Mouse (Mus musculus) neural tube, embryonic 13.5 days (tissue): ENCODE measurements at regions not wholly inside any gene's neighbourhood (a gene's known extent, or its start where the extent isn't known, plus 50 kb on each side); places are given as distances from the start of the nearest gene placed in this dataset.
A peak's percentile ranks its signal among the peaks of the same experiment; 100 is the strongest.

Source experiments
- ATAC-seq: fragments of 200-750 bp; cut with Nextera tagmentation; 2 replicates; pipeline ENCODE4 v1.8.0; 2017; ENCODE audit warnings: low read depth, mild to moderate bottlenecking, moderate TSS enrichment, moderate library complexity
- H3K27ac ChIP-seq: fragments of 300-500 bp; sonication (generic); replicated peaks from 2 replicates; pipeline ENCODE4 v1.5.1; 2015; ENCODE audit warnings: moderate library complexity, mild to moderate bottlenecking, inconsistent platforms
- H3K27me3 ChIP-seq: fragments of 300-500 bp; sonication (generic); 2 replicates; pipeline ENCODE4 v1.6.1; 2015; ENCODE audit warnings: mild to moderate bottlenecking, inconsistent platforms
- H3K36me3 ChIP-seq: fragments of 300-500 bp; sonication (generic); 2 replicates; pipeline ENCODE4 v1.6.1; 2015; ENCODE audit warnings: mild to moderate bottlenecking, inconsistent platforms
- H3K4me1 ChIP-seq: fragments of 300-500 bp; sonication (generic); replicated peaks from 2 replicates; pipeline ENCODE4 v1.6.1; 2015; ENCODE audit warnings: inconsistent platforms
- H3K4me2 ChIP-seq: fragments of 300-500 bp; sonication (generic); 2 replicates; pipeline ENCODE4 v1.6.1; 2015; ENCODE audit warnings: inconsistent platforms, mild to moderate bottlenecking, moderate library complexity
- H3K4me3 ChIP-seq: fragments of 300-500 bp; sonication (generic); 2 replicates; pipeline ENCODE4 v1.5.1; 2015; ENCODE audit warnings: mild to moderate bottlenecking, inconsistent platforms
- H3K9ac ChIP-seq: fragments of 300-500 bp; sonication (generic); 2 replicates; pipeline ENCODE4 v1.6.1; 2015; ENCODE audit warnings: moderate library complexity, mild to moderate bottlenecking, inconsistent platforms
- H3K9me3 ChIP-seq: fragments of 300-500 bp; sonication (generic); 2 replicates; pipeline ENCODE4 v1.6.1; 2016; ENCODE audit warnings: inconsistent platforms
- WGBS: fragments of 180-500 bp; shearing (Covaris S2); methylation state at CpG from one replicate; pipeline ENCODE4 v1.1.7; 2015; 5-methylcytosine and 5-hydroxymethylcytosine counted together

- no peak for ATAC-seq
- H3K27me3 ChIP-seq: no peaks in the 10 kb centered on the region
- H3K9ac ChIP-seq: no peak overlapping the region
- H3K9me3 ChIP-seq: no peaks in the 10 kb centered on the region
- no peak overlapping the region for H3K4me2 ChIP-seq
- no peaks in the 10 kb centered on the region for H3K36me3 ChIP-seq
- no peak overlapping the region for H3K4me3 ChIP-seq
- no peaks in the 10 kb centered on the region for H3K4me1 ChIP-seq
- H3K27ac ChIP-seq: no peak overlapping the region
- 62% methylated on average over 6 of the region's 6 CpGs for whole genome bisulfite sequencing
Measured at GRCm38 (mm10) chr4:91596619-91597018, 196.0 kb upstream of the Elavl2 start.

GRCm38 (mm10) chr4:91595766-91596165, 195.2 kb upstream of the Elavl2 start:
- no peaks in the 10 kb centered on the region for H3K4me1 ChIP-seq
- H3K9me3 ChIP-seq: no peaks in the 10 kb centered on the region
- H3K4me3 ChIP-seq: no peak overlapping the region
- H3K4me2 ChIP-seq: no peak overlapping the region
- H3K27me3 ChIP-seq: no peaks in the 10 kb centered on the region
- no peak overlapping the region for H3K9ac ChIP-seq
- ATAC-seq: no peak
- no peaks in the 10 kb centered on the region for H3K36me3 ChIP-seq
- WGBS: 61% methylated on average over 8 of the region's 8 CpGs
- H3K27ac ChIP-seq: no peak overlapping the region

- Histone ChIP-seq H3K9me3 (no peaks in the 10 kb centered on the region), H3K4me3 (no peak overlapping the region), H3K4me2 (no peak overlapping the region), H3K4me1 (no peaks in the 10 kb centered on the region), H3K27ac (no peak overlapping the region), H3K36me3 (no peaks in the 10 kb centered on the region), H3K27me3 (no peaks in the 10 kb centered on the region), H3K9ac (no peak overlapping the region)
- 78% methylated on average over 3 of the region's 3 CpGs for WGBS
- no peak for ATAC-seq
Measured at GRCm38 (mm10) chr4:91589779-91590178, 189.2 kb upstream of the Elavl2 start.

- Histone ChIP-seq H3K36me3 (no peaks in the 10 kb centered on the region), H3K9ac (no peak overlapping the region), H3K9me3 (no peaks in the 10 kb centered on the region), H3K27ac (no peak overlapping the region), H3K4me2 (no peak overlapping the region), H3K4me1 (no peaks in the 10 kb centered on the region), H3K27me3 (no peaks in the 10 kb centered on the region), H3K4me3 (no peak overlapping the region)
- ATAC-seq: no peak
- WGBS: 68% methylated on average over 1 of the region's 1 CpGs
Measured at GRCm38 (mm10) chr4:91587541-91588059, 187.0 kb upstream of the Elavl2 start.

- WGBS: 54% methylated on average over 1 of the region's 1 CpGs
- no peak overlapping the region for H3K27ac ChIP-seq
- H3K4me3 ChIP-seq: no peak overlapping the region
- no peak overlapping the region for H3K9ac ChIP-seq
- H3K4me2 ChIP-seq: no peak overlapping the region
- no peaks in the 10 kb centered on the region for H3K9me3 ChIP-seq
- H3K4me1 ChIP-seq: no peaks in the 10 kb centered on the region
- H3K27me3 ChIP-seq: no peaks in the 10 kb centered on the region
- no peaks in the 10 kb centered on the region for H3K36me3 ChIP-seq
- ATAC-seq: no peak
Measured at GRCm38 (mm10) chr4:91583035-91583434, 182.4 kb upstream of the Elavl2 start.

- H3K9me3 ChIP-seq: no peaks in the 10 kb centered on the region
- H3K27ac ChIP-seq: no peak overlapping the region
- peak; percentile 43; the same call in 1 of the 2 replicates for ATAC-seq
- no peaks in the 10 kb centered on the region for H3K4me1 ChIP-seq
- H3K36me3 ChIP-seq: no peaks in the 10 kb centered on the region
- WGBS: 51% methylated on average over 1 of the region's 1 CpGs
- H3K9ac ChIP-seq: no peak overlapping the region
- no peak overlapping the region for H3K4me2 ChIP-seq
- no peaks in the 10 kb centered on the region for H3K27me3 ChIP-seq
- H3K4me3 ChIP-seq: no peak overlapping the region
Measured at GRCm38 (mm10) chr4:91557452-91557851, 156.9 kb upstream of the Elavl2 start.

GRCm38 (mm10) chr4:91556959-91557358, 156.4 kb upstream of the Elavl2 start:
- Histone ChIP-seq H3K27ac (peak overlapping the region; percentile 33; the same call in 1 of the 2 replicates), H3K27me3 (no peaks in the 10 kb centered on the region), H3K4me2 (no peak overlapping the region), H3K4me1 (no peaks in the 10 kb centered on the region), H3K9ac (no peak overlapping the region), H3K9me3 (no peaks in the 10 kb centered on the region), H3K36me3 (no peaks in the 10 kb centered on the region), H3K4me3 (no peak overlapping the region)
- ATAC-seq: no peak
- 54% methylated on average over 4 of the region's 4 CpGs for WGBS

GRCm38 (mm10) chr4:91524367-91524766, 123.8 kb upstream of the Elavl2 start:
- H3K27ac ChIP-seq: no peak overlapping the region
- ATAC-seq: no peak
- no peaks in the 10 kb centered on the region for H3K4me1 ChIP-seq
- H3K36me3 ChIP-seq: no peaks in the 10 kb centered on the region
- no peaks in the 10 kb centered on the region for H3K9me3 ChIP-seq
- no peak overlapping the region for H3K4me2 ChIP-seq
- no peak overlapping the region for H3K9ac ChIP-seq
- no peak overlapping the region for H3K4me3 ChIP-seq
- WGBS: 87% methylated on average over 4 of the region's 4 CpGs
- H3K27me3 ChIP-seq: no peaks in the 10 kb centered on the region

GRCm38 (mm10) chr4:91511543-91511942, 111.0 kb upstream of the Elavl2 start:
- Histone ChIP-seq H3K4me2 (no peak overlapping the region), H3K27me3 (no peaks in the 10 kb centered on the region), H3K4me1 (no peaks in the 10 kb centered on the region), H3K4me3 (no peak overlapping the region), H3K9me3 (no peaks in the 10 kb centered on the region), H3K27ac (no peak overlapping the region), H3K9ac (no peak overlapping the region), H3K36me3 (no peaks in the 10 kb centered on the region)
- WGBS: 88% methylated on average over 1 of the region's 1 CpGs
- ATAC-seq: no peak

GRCm38 (mm10) chr4:91509937-91510336, 109.4 kb upstream of the Elavl2 start:
- no peak for ATAC-seq
- Histone ChIP-seq H3K4me3 (no peak overlapping the region), H3K36me3 (no peaks in the 10 kb centered on the region), H3K4me1 (no peaks in the 10 kb centered on the region), H3K27me3 (no peaks in the 10 kb centered on the region), H3K9me3 (no peaks in the 10 kb centered on the region), H3K4me2 (no peak overlapping the region), H3K9ac (no peak overlapping the region), H3K27ac (no peak overlapping the region)
- WGBS: 84% methylated on average over 1 of the region's 1 CpGs

GRCm38 (mm10) chr4:91503273-91503672, 102.7 kb upstream of the Elavl2 start:
- H3K9me3 ChIP-seq: no peaks in the 10 kb centered on the region
- H3K4me1 ChIP-seq: no peaks in the 10 kb centered on the region
- no peak overlapping the region for H3K27ac ChIP-seq
- H3K4me2 ChIP-seq: no peak overlapping the region
- H3K9ac ChIP-seq: no peak overlapping the region
- H3K27me3 ChIP-seq: no peaks in the 10 kb centered on the region
- H3K4me3 ChIP-seq: no peak overlapping the region
- ATAC-seq: no peak
- H3K36me3 ChIP-seq: no peaks in the 10 kb centered on the region
- 88% methylated on average over 3 of the region's 3 CpGs for WGBS

- no peak overlapping the region for H3K27ac ChIP-seq
- no peaks in the 10 kb centered on the region for H3K4me1 ChIP-seq
- WGBS: 87% methylated on average over 3 of the region's 3 CpGs
- no peaks in the 10 kb centered on the region for H3K27me3 ChIP-seq
- no peak overlapping the region for H3K4me2 ChIP-seq
- H3K9ac ChIP-seq: no peak overlapping the region
- ATAC-seq: no peak
- no peaks in the 10 kb centered on the region for H3K9me3 ChIP-seq
- no peaks in the 10 kb centered on the region for H3K36me3 ChIP-seq
- H3K4me3 ChIP-seq: no peak overlapping the region
Measured at GRCm38 (mm10) chr4:91481863-91482475, 81.4 kb upstream of the Elavl2 start.
